Mouse (Mus musculus) adrenal gland, adult 2 months (tissue): ENCODE measurements around the gene 1700023F06Rik. TPM values are rescaled to one million over a fixed set of nuclear protein-coding genes. Genes with fewer than 3 reads are reported as not detected.

Experiments
- DNase-seq: peaks from one replicate; pipeline ENCODE4 v3.0.0; 2021
- long read RNA-seq: library from polyadenylated mRNA; stranded (forward); transcript quantifications from one replicate; pipeline ENCODE4 v2.0.0, GENCODE M21; 2021
- polyA plus RNA-seq: library from polyadenylated mRNA; depleted of rRNA; stranded (reverse); fragments of >200 nt; gene quantifications from 2 replicates; pipeline ENCODE4 v1.2.3, GENCODE M21; 2012; rRNA removed
- total RNA-seq, 2 experiments: library from RNA; stranded (reverse); gene quantifications; 2 replicates each; pipeline ENCODE4 v1.2.3; 2021

The 1700023F06Rik gene
- total RNA-seq (under 1 TPM; 0.45 to 0.52 TPM), polyA plus RNA-seq (1.4 and 2.1 TPM in 2 replicates)
- long read RNA-seq, partial matches to known transcripts = 2 of 2 reads
- long read RNA-seq, other reads (novel, unspliced or antisense) = 0 of 2 reads

GRCm38 (mm10) chr11:103208458-103208857 is at the start of gene 1700023F06Rik:
Gene 1700023F06Rik (minus strand): TSS chr11:103208558.
- no peak for DNase-seq

DNA sequence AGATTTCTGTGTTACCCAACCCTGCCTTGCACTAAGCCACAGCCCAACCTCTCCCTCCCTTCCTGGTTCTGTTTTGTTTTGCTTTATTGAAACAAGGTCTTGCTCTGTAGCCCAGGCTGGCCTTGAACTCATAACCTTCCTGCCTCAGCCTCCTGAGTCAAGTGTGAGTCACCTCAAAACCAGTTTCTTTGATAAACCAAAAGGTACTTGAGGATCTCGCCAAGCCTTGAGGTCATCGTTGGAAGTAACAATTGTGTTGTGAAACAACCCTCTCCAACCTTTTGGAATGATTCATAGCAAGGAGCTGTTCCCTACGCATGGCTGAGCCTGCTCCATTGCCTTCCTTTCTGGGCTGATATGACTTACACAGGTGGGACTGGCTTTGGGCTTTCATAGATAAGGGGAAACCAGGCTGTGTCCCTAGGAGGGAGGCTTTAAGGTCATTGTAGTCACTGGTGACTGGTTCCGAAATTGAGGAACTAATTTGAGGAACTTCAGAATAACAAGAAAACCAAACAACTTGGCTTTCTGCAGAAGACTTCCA is 49.7 kb upstream of the 1700023F06Rik start:
- peak; percentile 82 for DNase-seq

GRCm38 (mm10) chr11:103253605-103254004 is 45.2 kb upstream of the 1700023F06Rik start:
- DNase-seq = no peak

- no peak for DNase-seq
Measured at GRCm38 (mm10) chr11:103252380-103252779, 44.0 kb upstream of the 1700023F06Rik start.

- DNase-seq = no peak
Measured at GRCm38 (mm10) chr11:103250324-103250723, 42.0 kb upstream of the 1700023F06Rik start.

DNA sequence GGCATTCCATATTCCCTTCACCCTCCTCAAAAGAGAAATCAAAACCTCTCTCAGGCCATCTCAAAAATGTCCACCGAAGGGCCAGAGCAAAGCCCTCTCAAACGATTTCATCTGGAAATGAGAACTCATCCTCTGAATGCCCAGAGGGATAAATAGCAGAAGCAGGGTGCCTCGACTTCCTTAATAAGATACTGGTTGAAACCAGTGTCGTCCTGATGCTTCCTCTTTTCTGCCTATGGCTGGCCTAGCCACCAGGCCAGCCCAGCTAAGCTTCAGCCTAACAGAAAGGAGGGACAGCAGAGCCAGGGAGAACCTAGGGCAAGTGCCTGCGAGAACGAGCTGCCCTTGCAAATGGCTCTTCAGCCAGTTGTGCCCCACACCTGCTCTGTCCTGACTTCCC is 41.2 kb upstream of the 1700023F06Rik start:
- DNase-seq = no peak

DNA sequence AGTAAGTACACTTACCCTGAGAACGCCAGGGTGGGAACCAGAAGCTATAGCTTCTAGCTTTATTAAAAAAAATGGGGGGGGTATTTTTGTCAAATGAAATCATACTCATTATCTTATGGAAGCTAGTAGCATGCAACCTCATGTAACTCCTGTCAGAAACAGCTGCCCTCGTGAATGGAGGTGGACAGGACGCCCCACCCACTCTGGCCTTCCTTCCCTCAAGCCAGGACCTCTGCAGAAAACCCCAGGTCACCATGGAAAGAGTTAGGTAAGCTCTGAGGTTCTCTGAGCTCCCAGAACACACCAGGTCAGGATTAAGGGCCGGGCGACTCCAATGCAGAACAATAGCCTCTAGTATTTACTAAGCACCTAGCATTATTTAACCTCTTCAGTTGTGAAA is 40.5 kb upstream of the 1700023F06Rik start:
- no peak for DNase-seq

GRCm38 (mm10) chr11:103247504-103248177 is 39.3 kb upstream of the 1700023F06Rik start:
- peak; percentile 71 for DNase-seq

GRCm38 (mm10) chr11:103246731-103247290 is 38.5 kb upstream of the 1700023F06Rik start:
- DNase-seq = no peak

DNA sequence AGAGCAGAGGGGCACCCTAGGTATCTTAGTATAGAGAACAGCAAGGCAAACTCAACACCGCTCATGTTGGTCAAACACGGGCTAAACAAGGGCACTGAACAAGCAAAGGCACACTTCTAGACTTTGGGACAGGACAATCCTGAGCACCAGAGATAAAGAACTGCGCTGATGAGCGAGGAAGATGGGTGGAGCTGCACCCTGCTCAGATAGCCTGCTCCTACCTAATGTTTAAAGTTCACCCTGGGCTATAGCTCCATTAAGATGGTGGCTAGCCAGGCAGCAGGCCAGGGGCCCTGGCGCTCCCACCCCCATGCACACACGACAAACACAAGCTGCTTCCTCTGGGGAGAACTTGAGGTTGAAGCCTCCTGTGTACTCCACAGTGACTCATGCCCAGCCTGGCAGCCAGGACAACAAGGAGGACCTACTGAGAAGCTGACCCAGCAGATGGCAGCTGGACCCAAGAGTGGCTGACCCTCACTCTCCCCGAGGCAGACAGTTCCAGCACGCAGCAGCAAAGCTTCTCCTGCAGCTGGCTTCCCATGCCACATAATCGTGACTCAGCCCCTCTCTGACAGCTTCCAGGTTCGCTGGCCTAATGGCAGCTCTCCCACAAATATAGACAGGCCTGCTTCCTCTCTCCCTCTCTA is 37.8 kb upstream of the 1700023F06Rik start:
- DNase-seq = peak; percentile 87

GRCm38 (mm10) chr11:103244856-103245255 is 36.5 kb upstream of the 1700023F06Rik start:
- no peak for DNase-seq

GRCm38 (mm10) chr11:103240740-103241139 is 32.4 kb upstream of the 1700023F06Rik start:
- peak; percentile 56 for DNase-seq

DNA sequence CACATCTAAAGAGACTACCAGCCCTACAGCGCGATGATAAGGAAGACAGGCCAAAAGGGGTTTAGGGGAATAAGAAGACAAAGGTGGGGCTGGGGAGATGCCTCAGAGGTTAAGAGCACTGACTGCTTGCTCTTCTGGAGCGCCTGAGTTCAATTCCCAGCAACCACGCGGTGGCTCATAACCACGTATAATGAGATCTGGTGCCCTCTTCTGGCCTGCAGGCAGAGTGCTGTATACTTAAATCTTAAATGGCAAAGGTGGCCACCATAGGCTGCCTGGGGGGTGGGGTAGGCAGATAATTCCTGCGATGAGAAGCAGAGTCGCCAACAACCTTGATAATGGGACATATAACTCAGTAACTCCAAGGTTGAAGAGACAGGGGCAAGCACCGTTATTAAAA is 29.4 kb upstream of the 1700023F06Rik start:
- no peak for DNase-seq

GRCm38 (mm10) chr11:103236903-103237302 is 28.5 kb upstream of the 1700023F06Rik start:
- no peak for DNase-seq

GRCm38 (mm10) chr11:103236431-103236830 is 28.1 kb upstream of the 1700023F06Rik start:
- DNase-seq = no peak

DNA sequence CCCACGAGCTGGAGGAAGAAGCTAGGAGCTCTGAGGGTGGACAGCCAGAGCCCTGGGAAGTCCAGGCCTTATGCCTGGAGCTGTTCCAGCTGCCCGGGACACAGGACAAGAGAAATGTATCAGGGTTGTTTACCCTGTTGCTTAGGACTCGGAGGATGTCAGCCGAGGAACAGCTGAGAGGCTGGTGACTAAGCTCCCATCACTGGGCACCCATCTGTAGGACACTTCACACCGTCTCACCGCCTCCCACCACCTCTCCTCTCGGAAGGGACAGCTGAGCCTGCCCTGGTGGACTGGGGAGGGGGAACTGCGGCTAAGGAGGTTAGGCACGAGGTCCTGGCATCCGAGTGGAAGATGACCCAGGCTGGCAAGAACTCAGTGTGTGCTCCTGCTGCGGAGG is 27.3 kb upstream of the 1700023F06Rik start:
- DNase-seq = no peak

DNA sequence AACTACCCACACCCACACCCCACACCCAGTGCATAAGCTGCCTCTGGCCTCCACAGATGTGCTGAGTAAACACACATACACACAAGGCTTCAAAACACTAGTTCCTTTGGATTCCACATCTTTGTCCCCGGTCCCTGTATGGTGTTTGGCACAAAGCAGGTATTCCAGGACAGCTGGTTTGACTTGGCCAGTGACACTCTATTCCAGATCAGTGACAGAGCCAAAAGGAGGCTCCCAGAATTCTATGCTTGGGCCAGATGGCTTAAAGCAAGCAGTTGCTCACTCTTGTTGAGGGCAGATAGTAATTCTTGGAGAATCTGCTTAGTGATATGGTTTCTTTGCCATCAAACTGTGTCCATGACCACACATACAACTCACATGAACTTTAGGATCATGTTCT is 26.1 kb upstream of the 1700023F06Rik start:
- DNase-seq = no peak

- DNase-seq = peak; percentile 86
Measured at GRCm38 (mm10) chr11:103232966-103233365, 24.6 kb upstream of the 1700023F06Rik start.

- DNase-seq = no peak
Measured at GRCm38 (mm10) chr11:103231367-103231766, 23.0 kb upstream of the 1700023F06Rik start.

- no peak for DNase-seq
Measured at GRCm38 (mm10) chr11:103230626-103231025, 22.3 kb upstream of the 1700023F06Rik start.

DNA sequence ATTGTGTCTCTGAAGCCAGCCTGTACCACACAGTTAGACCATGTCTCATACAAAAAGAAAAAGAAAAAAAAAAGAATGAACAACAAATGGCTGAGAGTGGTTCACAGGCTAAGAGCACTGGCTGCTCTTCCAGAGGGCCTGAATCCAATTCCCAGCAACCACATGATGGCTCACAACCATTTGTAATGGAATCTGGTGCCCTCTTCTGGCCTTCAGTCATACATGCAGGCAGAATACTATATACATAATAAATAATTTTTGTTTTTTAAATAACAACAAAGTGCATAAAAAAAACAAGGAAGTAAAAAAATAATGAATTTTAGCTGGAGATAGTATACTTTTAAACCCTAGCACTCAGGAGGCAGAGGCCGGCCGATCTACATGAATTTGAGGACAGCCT is 21.2 kb upstream of the 1700023F06Rik start:
- DNase-seq = no peak

- DNase-seq = peak; percentile 31
Measured at GRCm38 (mm10) chr11:103223951-103224456, 15.6 kb upstream of the 1700023F06Rik start.

DNA sequence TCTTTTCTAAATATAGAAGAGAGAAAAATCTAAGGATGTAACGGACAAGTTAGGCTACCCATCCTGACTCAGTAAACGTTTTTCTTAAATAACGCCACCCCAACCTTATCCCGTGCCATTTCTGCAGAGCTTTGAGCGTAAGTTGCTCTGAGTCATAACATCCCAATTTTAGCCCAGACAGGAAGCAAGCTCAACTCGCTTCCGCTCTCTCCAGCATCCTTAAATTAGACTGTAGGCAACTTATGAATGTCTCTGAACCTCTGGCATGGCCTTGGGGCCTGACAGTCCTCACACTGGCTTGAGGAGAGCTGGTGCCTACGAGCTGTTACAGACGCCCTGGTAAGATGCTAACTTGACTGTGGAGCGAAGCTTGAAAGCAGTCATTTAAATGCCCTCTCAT is 15.1 kb upstream of the 1700023F06Rik start:
- DNase-seq = no peak
